Mouse (Mus musculus) MEL (cell line): ENCODE results near the gene Syap1. TPM values are rescaled to one million over a fixed set of nuclear protein-coding genes. Genes with fewer than 3 reads are reported as not detected.

Source experiments
- DNase-seq: peaks from one replicate; pipeline ENCODE4 v3.0.0; 2011; ENCODE audit warnings: low read depth, low spot score
- H3K27ac ChIP-seq: 2 replicates; pipeline ENCODE4 v1.5.1; 2012; ENCODE audit warnings: low read depth, mild to moderate bottlenecking, control low read depth, low read length, moderate library complexity; ENCODE audit not compliant: control insufficient read depth
- H3K27me3 ChIP-seq, 2 experiments: fragments of 150-350 bp in 1 of 2; sonication (generic) in 1 of 2; 2 replicates each; pipeline ENCODE4 v1.6.1; 2012; ENCODE audit warnings: low read length in 2 of 2, mild to moderate bottlenecking in 2 of 2, improper control_type of control experiment in 1 of 2, moderate library complexity in 1 of 2; ENCODE audit not compliant: insufficient read depth in 2 of 2, control insufficient read depth in 1 of 2
- H3K36me3 ChIP-seq, 2 experiments: 2 replicates each; pipeline ENCODE4 v1.6.1; 2012 to 2014; ENCODE audit warnings: low read length in 2 of 2, improper control_type of control experiment in 1 of 2, inconsistent platforms in 1 of 2, mild to moderate bottlenecking in 1 of 2; ENCODE audit not compliant: insufficient read depth in 2 of 2, control insufficient read depth in 1 of 2
- H3K4me1 ChIP-seq, 2 experiments: fragments of 150-350 bp in 1 of 2; sonication (generic) in 1 of 2; 2 replicates each; pipeline ENCODE4 v1.6.1; 2012; ENCODE audit warnings: low read length in 2 of 2, improper control_type of control experiment in 1 of 2, mild to moderate bottlenecking in 1 of 2; ENCODE audit not compliant: insufficient read depth in 2 of 2, control insufficient read depth in 1 of 2
- H3K4me3 ChIP-seq, 2 experiments: fragments of 150-350 bp in 1 of 2; sonication (generic) in 1 of 2; 2 replicates each; pipeline ENCODE4 v1.5.1; 2012; ENCODE audit warnings: low read depth in 2 of 2, low read length in 2 of 2, mild to moderate bottlenecking in 2 of 2, moderate library complexity in 2 of 2, control low read depth in 1 of 2, improper control_type of control experiment in 1 of 2; ENCODE audit not compliant: control insufficient read depth in 1 of 2, insufficient read depth in 1 of 2
- H3K79me2 ChIP-seq: 2 replicates; pipeline ENCODE4 v1.6.1; 2012; ENCODE audit warnings: mild to moderate bottlenecking, low read length, moderate library complexity; ENCODE audit not compliant: control insufficient read depth, poor library complexity, insufficient read depth
- H3K9ac ChIP-seq: 2 replicates; pipeline ENCODE4 v1.6.1; 2012; ENCODE audit warnings: low read depth, mild to moderate bottlenecking, control low read depth, low read length, moderate library complexity; ENCODE audit not compliant: control insufficient read depth, poor library complexity, severe bottlenecking
- H3K9me3 ChIP-seq: fragments of 150-350 bp; sonication (generic); replicated peaks from 2 replicates; pipeline ENCODE4 v1.6.1; 2012; ENCODE audit warnings: mild to moderate bottlenecking, low read length, improper control_type of control experiment, moderate library complexity; ENCODE audit not compliant: insufficient read depth
- CHD1 ChIP-seq: IDR thresholded peaks from 2 replicates; pipeline ENCODE4 v1.6.1; 2012; ENCODE audit warnings: low read depth, mild to moderate bottlenecking, inconsistent platforms, low read length, improper control_type of control experiment
- CTCF ChIP-seq, 3 experiments: IDR thresholded peaks in 2 of 3; conservative IDR thresholded peaks in 1 of 3; 2 replicates each; pipeline ENCODE4 v1.5.1; 2011 to 2012; ENCODE audit warnings: low read length in 3 of 3, low read depth in 2 of 3, mild to moderate bottlenecking in 2 of 3, improper control_type of control experiment in 1 of 3, inconsistent platforms in 1 of 3, mixed read lengths in 1 of 3, moderate library complexity in 1 of 3; ENCODE audit not compliant: control insufficient read depth in 1 of 3, insufficient read depth in 1 of 3, poor library complexity in 1 of 3, severe bottlenecking in 1 of 3
- E2F4 ChIP-seq: IDR thresholded peaks from 2 replicates; pipeline ENCODE4 v1.6.1; 2011; ENCODE audit warnings: low read depth, low read length, improper control_type of control experiment, borderline replicate concordance
- ELF1 ChIP-seq: IDR thresholded peaks from 2 replicates; pipeline ENCODE4 v1.6.1; 2014; ENCODE audit warnings: low read depth, mild to moderate bottlenecking, inconsistent platforms, low read length, improper control_type of control experiment, moderate library complexity
- EP300 ChIP-seq, 2 experiments: IDR thresholded peaks; 2 replicates each; pipeline ENCODE4 v1.6.1; 2011; ENCODE audit warnings: improper control_type of control experiment in 2 of 2, low read length in 2 of 2, low read depth in 1 of 2, mild to moderate bottlenecking in 1 of 2
- ETS1 ChIP-seq: IDR thresholded peaks from 2 replicates; pipeline ENCODE4 v1.6.1; 2012; ENCODE audit warnings: low read depth, mild to moderate bottlenecking, inconsistent platforms, low read length, improper control_type of control experiment, moderate library complexity
- GABPA ChIP-seq: IDR thresholded peaks from 2 replicates; pipeline ENCODE4 v1.6.1; 2012; ENCODE audit warnings: low read depth, mild to moderate bottlenecking, inconsistent platforms, low read length, improper control_type of control experiment, moderate library complexity
- GATA1 ChIP-seq: IDR thresholded peaks from 2 replicates; pipeline ENCODE4 v1.6.1; 2011; ENCODE audit warnings: low read depth, low read length, improper control_type of control experiment
- HCFC1 ChIP-seq: IDR thresholded peaks from 2 replicates; pipeline ENCODE4 v1.6.1; 2012; ENCODE audit warnings: low read depth, mild to moderate bottlenecking, inconsistent platforms, low read length, improper control_type of control experiment, moderate library complexity
- KAT2A ChIP-seq: conservative IDR thresholded peaks from 2 replicates; pipeline ENCODE4 v1.6.1; 2012; ENCODE audit warnings: low read depth, low read length, improper control_type of control experiment, inconsistent platforms
- MAFK ChIP-seq: IDR thresholded peaks from 2 replicates; pipeline ENCODE4 v1.6.1; 2011; ENCODE audit warnings: low read depth, mild to moderate bottlenecking, low read length, improper control_type of control experiment, borderline replicate concordance
- MAX ChIP-seq: IDR thresholded peaks from 2 replicates; pipeline ENCODE4 v1.6.1; 2011; ENCODE audit warnings: low read length, improper control_type of control experiment
- MAZ ChIP-seq: IDR thresholded peaks from 2 replicates; pipeline ENCODE4 v1.6.1; 2012; ENCODE audit warnings: low read depth, mild to moderate bottlenecking, inconsistent platforms, low read length, improper control_type of control experiment
- MEF2A ChIP-seq: IDR thresholded peaks from 2 replicates; pipeline ENCODE4 v1.6.1; 2014; ENCODE audit warnings: low read depth, mild to moderate bottlenecking, inconsistent platforms, low read length, improper control_type of control experiment; ENCODE audit not compliant: poor library complexity, insufficient replicate concordance, severe bottlenecking; ENCODE audit errors: extremely low read depth
- MXI1 ChIP-seq: IDR thresholded peaks from 2 replicates; pipeline ENCODE4 v1.6.1; 2011; ENCODE audit warnings: mild to moderate bottlenecking, low read depth, low read length, improper control_type of control experiment
- MYB ChIP-seq: IDR thresholded peaks from 2 replicates; pipeline ENCODE4 v1.6.1; 2011; ENCODE audit warnings: mild to moderate bottlenecking, low read depth, low read length, improper control_type of control experiment
- MYC ChIP-seq: IDR thresholded peaks from 2 replicates; pipeline ENCODE4 v1.6.1; 2011; ENCODE audit warnings: low read depth, mild to moderate bottlenecking, low read length, improper control_type of control experiment, moderate library complexity
- NELFE ChIP-seq: IDR thresholded peaks from 2 replicates; pipeline ENCODE4 v1.6.1; 2011; ENCODE audit warnings: low read depth, low read length, improper control_type of control experiment
- NRF1 ChIP-seq: IDR thresholded peaks from 2 replicates; pipeline ENCODE4 v1.6.1; 2014; ENCODE audit warnings: low read depth, mild to moderate bottlenecking, inconsistent platforms, low read length, improper control_type of control experiment, moderate library complexity; ENCODE audit not compliant: poor library complexity, insufficient read depth, severe bottlenecking
- POLR2A ChIP-seq, 2 experiments: IDR thresholded peaks; 2 replicates each; pipeline ENCODE4 v1.6.1; 2011 to 2012; ENCODE audit warnings: low read length in 2 of 2, mild to moderate bottlenecking in 2 of 2, control low read depth in 1 of 2, improper control_type of control experiment in 1 of 2, low read depth in 1 of 2, moderate library complexity in 1 of 2; ENCODE audit not compliant: control insufficient read depth in 1 of 2, insufficient read depth in 1 of 2, poor library complexity in 1 of 2
- POLR2AphosphoS5 ChIP-seq: IDR thresholded peaks from 2 replicates; pipeline ENCODE4 v1.6.1; 2012; ENCODE audit warnings: low read depth, borderline replicate concordance, mild to moderate bottlenecking, inconsistent platforms, low read length, moderate library complexity, mixed read lengths
- RAD21 ChIP-seq: IDR thresholded peaks from 2 replicates; pipeline ENCODE4 v1.6.1; 2011; ENCODE audit warnings: mild to moderate bottlenecking, low read depth, low read length, improper control_type of control experiment
- RCOR1 ChIP-seq: IDR thresholded peaks from 2 replicates; pipeline ENCODE4 v1.6.1; 2012; ENCODE audit warnings: low read depth, mild to moderate bottlenecking, inconsistent platforms, low read length, improper control_type of control experiment
- SIN3A ChIP-seq: IDR thresholded peaks from 2 replicates; pipeline ENCODE4 v1.6.1; 2012; ENCODE audit warnings: low read length, improper control_type of control experiment, inconsistent platforms
- SMC3 ChIP-seq: IDR thresholded peaks from 2 replicates; pipeline ENCODE4 v1.6.1; 2011; ENCODE audit warnings: low read depth, low read length, improper control_type of control experiment
- TAL1 ChIP-seq: IDR thresholded peaks from 2 replicates; pipeline ENCODE4 v1.6.1; 2012; ENCODE audit warnings: mild to moderate bottlenecking, inconsistent platforms, low read length, moderate library complexity, mixed read lengths
- TCF12 ChIP-seq: IDR thresholded peaks from 2 replicates; pipeline ENCODE4 v1.6.1; 2014; ENCODE audit warnings: low read depth, mild to moderate bottlenecking, inconsistent platforms, low read length, improper control_type of control experiment, moderate library complexity
- USF1 ChIP-seq: IDR thresholded peaks from 2 replicates; pipeline ENCODE4 v1.6.1; 2014; ENCODE audit warnings: low read depth, mild to moderate bottlenecking, inconsistent platforms, low read length, improper control_type of control experiment, moderate library complexity
- USF2 ChIP-seq, 2 experiments: IDR thresholded peaks; 2 replicates each; pipeline ENCODE4 v1.6.1; 2011 to 2012; ENCODE audit warnings: improper control_type of control experiment in 2 of 2, low read length in 2 of 2, borderline replicate concordance in 1 of 2, inconsistent platforms in 1 of 2, low read depth in 1 of 2, mild to moderate bottlenecking in 1 of 2; ENCODE audit not compliant: insufficient read depth in 1 of 2
- ZC3H11A ChIP-seq: IDR thresholded peaks from 2 replicates; pipeline ENCODE4 v1.6.1; 2012; ENCODE audit warnings: low read depth, mild to moderate bottlenecking, inconsistent platforms, low read length, improper control_type of control experiment
- ZKSCAN1 ChIP-seq: IDR thresholded peaks from 2 replicates; pipeline ENCODE4 v1.6.1; 2012; ENCODE audit warnings: low read depth, mild to moderate bottlenecking, inconsistent platforms, low read length, improper control_type of control experiment, moderate library complexity
- ZMIZ1 ChIP-seq: IDR thresholded peaks from 2 replicates; pipeline ENCODE4 v1.6.1; 2012; ENCODE audit warnings: low read depth, mild to moderate bottlenecking, inconsistent platforms, low read length, improper control_type of control experiment, moderate library complexity
- polyA plus RNA-seq, 2 experiments: library from polyadenylated mRNA; stranded (reverse) in 1 of 2; unstranded in 1 of 2; fragments of >175 nt in 1 of 2; fragments of >200 nt in 1 of 2; gene quantifications; 2 replicates each; pipeline versions ENCODE4 v1.2.1 to v1.2.4; 2012; ENCODE audit warnings: low replicate concordance in 2 of 2, low read depth in 1 of 2; ENCODE audit not compliant: insufficient read length in 2 of 2, insufficient read depth in 1 of 2, missing spikeins in 1 of 2
- total RNA-seq: library from RNA; depleted of rRNA; stranded (reverse); fragments of 300-350 nt; gene quantifications from 2 replicates; pipeline ENCODE4 v1.2.3, GENCODE M21; 2012

The Syap1 gene
- total and polyA plus RNA-seq, 3 experiments: 15.6 to 19.1 TPM; not detected in 1

- TF ChIP-seq USF2 (IDR thresholded peaks at IDR 0.05; ENCODE audit: borderline replicate concordance in 1 of 2, insufficient read depth in 1 of 2, low read depth in 1 of 2, low read length in 2 of 2): no peak
Measured at GRCm38 (mm10) chrX:162902040-162902734, 13.9 kb upstream of the Syap1 start (continued).

- Histone ChIP-seq H3K4me3 (peak overlapping the region; percentile 89 to 95), H3K4me1 (peaks cover 8% of the 10 kb centered on the region in 2 experiments), H3K9ac (peak overlapping the region; percentile 58), H3K79me2 (no peaks in the 10 kb centered on the region; the same call in 1 of the 2 replicates), H3K27ac (peak overlapping the region; percentile 27), H3K36me3 (peaks cover 0 to 8% of the 10 kb centered on the region in 2 experiments; a peak in 3 of 4 replicates), H3K9me3 (no peaks in the 10 kb centered on the region), H3K27me3 (no peaks in the 10 kb centered on the region)
- DNase-seq: peak; percentile 76
- no peak for TF ChIP-seq ZC3H11A
- TF ChIP-seq TAL1: no peak
- TF ChIP-seq GATA1: no peak
- no peak for TF ChIP-seq ETS1
- peak; percentile 21; the same call in 1 of the 2 replicates for TF ChIP-seq MAX
- TF ChIP-seq NELFE: no peak; the same call in 1 of the 2 replicates
- TF ChIP-seq ZKSCAN1: no peak
- TF ChIP-seq RCOR1: no peak
- no peak for TF ChIP-seq NRF1
- TF ChIP-seq EP300 (IDR thresholded peaks at IDR 0.05; ENCODE audit: low read depth in 1 of 2, low read length in 2 of 2): peak in 1 of 2 experiments; percentile 14; a peak in 1 of 4 replicates
- TF ChIP-seq CTCF (IDR thresholded peaks at IDR 0.05 in 2 of 3, conservative IDR thresholded peaks at IDR 0.05 in 1 of 3; ENCODE audit: control insufficient read depth in 1 of 3, insufficient read depth in 1 of 3, low read depth in 2 of 3, low read length in 3 of 3, poor library complexity in 1 of 3, severe bottlenecking in 1 of 3): no peak
- TF ChIP-seq MEF2A: no peak
- TF ChIP-seq ELF1: no peak
- TF ChIP-seq E2F4: no peak
- no peak for TF ChIP-seq GABPA
- TF ChIP-seq RAD21: no peak
- no peak for TF ChIP-seq MXI1
- TF ChIP-seq CHD1: no peak
- TF ChIP-seq ZMIZ1: peak; percentile 49; the same call in 1 of the 2 replicates
- peak; percentile 48; the same call in 1 of the 2 replicates for TF ChIP-seq MAZ
- TF ChIP-seq HCFC1: peak; percentile 29; the same call in 1 of the 2 replicates
- peak; percentile 57; the same call in 1 of the 2 replicates for TF ChIP-seq SIN3A
- no peak for TF ChIP-seq USF1
- peak; percentile 22 to 43; a peak in 1 of 4 replicates for TF ChIP-seq POLR2A (IDR thresholded peaks at IDR 0.05; ENCODE audit: control insufficient read depth in 1 of 2, insufficient read depth in 1 of 2, low read depth in 1 of 2, low read length in 2 of 2, poor library complexity in 1 of 2)
- no peak for TF ChIP-seq USF2 (IDR thresholded peaks at IDR 0.05; ENCODE audit: borderline replicate concordance in 1 of 2, insufficient read depth in 1 of 2, low read depth in 1 of 2, low read length in 2 of 2)
- no peak for TF ChIP-seq TCF12
- TF ChIP-seq MYB: no peak
- TF ChIP-seq POLR2AphosphoS5: no peak
- TF ChIP-seq KAT2A: no peak
- TF ChIP-seq SMC3: no peak
- TF ChIP-seq MYC: no peak
- no peak for TF ChIP-seq MAFK
Measured at GRCm38 (mm10) chrX:162901371-162902039, 13.3 kb upstream of the Syap1 start.
